16 mouse cellular contexts compared by ENCODE assay signal in the genomic region with DNA sequence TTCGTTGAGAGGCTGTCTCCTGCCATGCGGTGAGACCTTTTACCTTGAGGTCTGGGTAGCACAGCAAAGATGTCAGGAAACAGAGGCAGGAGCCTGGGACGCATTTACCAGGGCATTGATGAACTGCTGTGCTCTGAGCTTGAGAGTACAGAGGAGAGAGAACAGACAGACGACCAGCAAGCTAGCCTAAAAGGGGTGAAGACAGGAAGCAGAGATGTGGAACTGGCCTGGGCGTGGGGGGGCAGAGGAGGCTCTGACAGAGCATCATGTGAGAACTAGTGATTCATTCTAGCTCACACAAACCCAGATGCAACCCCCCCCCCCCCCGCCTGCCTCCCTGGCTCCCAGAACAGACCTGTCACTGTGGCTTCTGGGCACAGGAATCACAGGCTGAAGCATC.
DNase-seq lines count a peak whose midpoint lies in the region; ATAC-seq lines count a peak whose summit lies in the region.
"Had no signal": no experiment of that assay in that cellular context is flagged by ENCODE, and none has a peak within 500 bp of the region (broad histone marks: within the 10 kb centered on the region; RNA-seq: fewer than 3 reads in every experiment).

No protein-coding gene starts in this region.

- H3K4me1 ChIP-seq in heart, embryonic 10.5 days = peaks cover 21% of the 10 kb centered on the region
- peaks cover 10% of the 10 kb centered on the region for H3K4me1 ChIP-seq in kidney, embryonic 16.5 days (ENCODE audit: insufficient read depth, low read length)
- peaks cover 11% of the 10 kb centered on the region for H3K4me1 ChIP-seq in embryonic facial prominence, embryonic 15.5 days

- 0 out of 2 replicates have a peak overlapping the region, but pooled peaks have one; percentile 36 for H3K27ac ChIP-seq in heart, embryonic 10.5 days
- H3K27ac ChIP-seq in kidney, embryonic 16.5 days (ENCODE audit: low read length) = no peak overlapping the region
- peak overlapping the region; percentile 58; the same call in 1 of the 2 replicates for H3K27ac ChIP-seq in embryonic facial prominence, embryonic 15.5 days (replicated peaks)
- H3K27ac ChIP-seq: hindbrain, postnatal 0 days had no signal

- peaks cover 28% of the 10 kb centered on the region; the same call in 1 of the 2 replicates for H3K27me3 ChIP-seq in heart, embryonic 10.5 days (ENCODE audit: insufficient read depth, poor library complexity, severe bottlenecking)
- peaks cover 10% of the 10 kb centered on the region; the same call in 1 of the 2 replicates for H3K27me3 ChIP-seq in kidney, embryonic 16.5 days (ENCODE audit: insufficient read depth, low read length)
- H3K27me3 ChIP-seq in embryonic facial prominence, embryonic 15.5 days = 0 out of 2 replicates have a peak, but pooled peaks cover 5% of the 10 kb centered on the region

- H3K36me3 ChIP-seq in heart, embryonic 10.5 days = no peaks in the 10 kb centered on the region
- H3K36me3 ChIP-seq in kidney, embryonic 16.5 days (ENCODE audit: insufficient read depth, low read length) = no peaks in the 10 kb centered on the region
- H3K36me3 ChIP-seq in embryonic facial prominence, embryonic 15.5 days = no peaks in the 10 kb centered on the region
- H3K36me3 ChIP-seq: G1E had no signal

- no peak for ATAC-seq in kidney, embryonic 16.5 days (ENCODE audit: low FRiP score, low TSS enrichment)
- no peak for ATAC-seq in embryonic facial prominence, embryonic 15.5 days (ENCODE audit: insufficient number of reproducible peaks, low FRiP score, low TSS enrichment, low read depth)
- no peak for ATAC-seq in megakaryocyte progenitor cell, adult 5-6 weeks (replicated peaks; ENCODE audit: poor library complexity)
- ATAC-seq: hindbrain, postnatal 0 days had no signal

- no peaks in the 10 kb centered on the region for H3K9me3 ChIP-seq in heart, embryonic 10.5 days
- H3K9me3 ChIP-seq in kidney, embryonic 16.5 days (ENCODE audit: low read length) = peaks cover 5% of the 10 kb centered on the region; the same call in 1 of the 2 replicates
- H3K9me3 ChIP-seq in embryonic facial prominence, embryonic 15.5 days (replicated peaks) = no peaks in the 10 kb centered on the region

- 0 out of 2 replicates have a peak overlapping the region, but pooled peaks have one; percentile 1 for H3K4me2 ChIP-seq in kidney, embryonic 16.5 days (replicated peaks; ENCODE audit: low read depth, low read length)
- H3K4me2 ChIP-seq in embryonic facial prominence, embryonic 15.5 days (replicated peaks) = no peak overlapping the region
- H3K4me2 ChIP-seq: liver, embryonic 11.5 days; lung, embryonic 14.5 days; midbrain, embryonic 11.5 days had no signal

- H3K4me3 ChIP-seq in heart, embryonic 10.5 days = no peak overlapping the region
- H3K4me3 ChIP-seq in kidney, embryonic 16.5 days (ENCODE audit: low read length) = no peak overlapping the region
- H3K4me3 ChIP-seq in embryonic facial prominence, embryonic 15.5 days (replicated peaks) = no peak overlapping the region

- WGBS in heart, embryonic 10.5 days = 26% methylated on average over 5 of the region's 6 CpGs
- 25% methylated on average over 6 of the region's 6 CpGs for WGBS in kidney, embryonic 16.5 days
- 40% methylated on average over 6 of the region's 6 CpGs for whole genome bisulfite sequencing in embryonic facial prominence, embryonic 15.5 days

- intact Hi-C loops in heart, postnatal 25 days (cut with DNase I) = no loop called here

- no peak for DNase-seq in heart, embryonic 10.5 days (ENCODE audit: low spot score)
- no peak for DNase-seq in heart, postnatal 25 days (ENCODE audit: low spot score)
- DNase-seq in kidney, postnatal 4 days = no peak
- no peak for DNase-seq in right cerebral cortex, postnatal 10 days (ENCODE audit: low spot score in 2 of 2)
- DNase-seq: cerebellum, adult 11 months; cerebellum, postnatal 25 days; right cerebral cortex, postnatal 25 days; thymus, postnatal 4 days had no signal

- H3K9ac ChIP-seq in kidney, embryonic 16.5 days (replicated peaks; ENCODE audit: low read length) = no peak overlapping the region
- H3K9ac ChIP-seq in embryonic facial prominence, embryonic 15.5 days = no peak overlapping the region
- H3K9ac ChIP-seq: lung, embryonic 14.5 days had no signal
